Mouse (Mus musculus): ENCODE measurements around the gene Crnkl1. TPM values are rescaled to one million over a fixed set of nuclear protein-coding genes. Genes with fewer than 3 reads are reported as not detected.

The Crnkl1 gene
- polyA plus RNA-seq, 1 experiment from 2014 or later: 38.9 TPM

DNA sequence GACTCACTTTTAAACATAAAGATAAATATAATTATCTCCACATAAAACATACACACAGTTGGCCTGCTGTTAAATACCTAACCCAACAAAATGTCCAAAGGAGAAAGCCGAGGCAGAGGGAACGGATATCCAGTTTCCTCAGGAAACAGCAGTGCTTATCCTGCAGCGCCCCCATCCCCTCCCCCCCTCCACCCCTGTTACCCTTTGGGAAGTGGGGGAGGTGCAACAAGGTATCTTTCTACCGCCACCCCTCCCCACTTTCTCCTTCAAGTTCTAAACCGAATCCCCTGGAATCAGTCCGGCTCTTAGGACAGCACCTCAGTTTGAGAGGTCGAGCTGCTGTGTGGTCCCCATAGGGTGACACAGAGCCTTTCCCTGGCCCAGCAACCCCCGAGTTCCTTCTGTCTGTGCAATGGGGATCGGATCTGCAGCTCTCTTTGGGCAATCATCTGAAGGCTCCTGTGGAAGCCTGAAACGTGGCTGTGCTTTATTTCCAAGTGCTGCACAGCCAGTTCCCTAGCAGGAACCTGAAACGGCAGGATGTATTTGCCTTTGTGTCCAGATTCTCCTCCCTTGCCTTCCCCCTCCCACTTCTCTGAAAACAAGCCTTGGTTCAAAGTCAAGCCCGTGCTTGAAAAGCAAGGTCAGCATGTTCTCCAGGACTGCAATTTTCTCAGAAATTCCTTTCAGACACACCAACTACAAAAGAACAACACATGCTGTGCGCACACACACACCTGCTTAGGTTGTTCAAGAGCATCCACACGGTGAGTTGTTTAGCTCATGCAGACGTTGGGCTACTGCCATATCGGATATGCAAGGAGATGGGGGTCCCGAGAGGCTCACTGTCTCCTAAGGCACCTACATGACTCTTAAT is 50.5 kb downstream of the Crnkl1 start:
- Histone ChIP-seq H3K27ac (replicated peaks) (peak overlapping the region; percentile 90), H3K4me1 (peaks cover 79% of the 10 kb centered on the region), H3K4me3 (peak overlapping the region; percentile 30; the same call in 1 of the 2 replicates), H3K27me3 (replicated peaks; ENCODE audit: low read depth, poor library complexity, severe bottlenecking) (no peaks in the 10 kb centered on the region), H3K9me3 (peaks cover 5% of the 10 kb centered on the region; the same call in 1 of the 2 replicates), H3K36me3 (replicated peaks) (peaks cover 23% of the 10 kb centered on the region)
- WGBS: 26% methylated on average over 17 of the region's 17 CpGs
- peak; percentile 68 for DNase-seq (ENCODE audit: low spot score)

DNA sequence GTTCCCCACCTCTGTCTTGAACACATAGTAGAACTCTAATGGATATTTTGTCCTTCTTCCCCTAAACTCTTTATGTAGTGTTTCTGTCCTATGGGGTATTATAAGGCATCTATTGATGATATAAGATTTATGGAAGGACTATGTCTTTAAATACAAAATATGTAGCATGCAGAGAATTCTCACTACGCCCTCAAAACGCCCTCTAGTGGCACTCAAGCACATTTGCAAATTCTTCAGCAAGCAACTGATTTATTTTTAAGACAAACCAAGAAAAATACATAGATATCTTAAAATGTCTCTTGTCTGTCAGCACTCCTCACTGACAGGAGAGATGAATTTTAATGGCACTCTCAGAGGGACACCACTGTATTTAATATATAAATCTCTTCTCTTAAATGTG is 52.4 kb downstream of the Crnkl1 start:
- peak overlapping the region; percentile 83 for H3K27ac ChIP-seq (replicated peaks)
- no peak for DNase-seq (ENCODE audit: low spot score)
- no peak overlapping the region for H3K4me3 ChIP-seq
- H3K27me3 ChIP-seq (replicated peaks; ENCODE audit: low read depth, poor library complexity, severe bottlenecking): no peaks in the 10 kb centered on the region
- H3K36me3 ChIP-seq (replicated peaks): peaks cover 42% of the 10 kb centered on the region
- 29% methylated on average over 2 of the region's 2 CpGs for WGBS
- H3K9me3 ChIP-seq: peaks cover 5% of the 10 kb centered on the region; the same call in 1 of the 2 replicates
- H3K4me1 ChIP-seq: peaks cover 60% of the 10 kb centered on the region

GRCm38 (mm10) chr2:145881932-145882331 is 52.9 kb downstream of the Crnkl1 start:
- Histone ChIP-seq H3K9me3 (peaks cover 5% of the 10 kb centered on the region; the same call in 1 of the 2 replicates), H3K4me3 (no peak overlapping the region), H3K27ac (replicated peaks) (peak overlapping the region; percentile 83), H3K36me3 (replicated peaks) (peaks cover 47% of the 10 kb centered on the region), H3K4me1 (peaks cover 59% of the 10 kb centered on the region), H3K27me3 (replicated peaks; ENCODE audit: low read depth, poor library complexity, severe bottlenecking) (no peaks in the 10 kb centered on the region)
- WGBS: 83% methylated on average over 5 of the region's 5 CpGs
- no peak for DNase-seq (ENCODE audit: low spot score)

- 45% methylated on average over 11 of the region's 11 CpGs for WGBS
- Histone ChIP-seq H3K4me3 (peak overlapping the region; percentile 6; the same call in 1 of the 2 replicates), H3K27ac (replicated peaks) (peak overlapping the region; percentile 83), H3K4me1 (peaks cover 59% of the 10 kb centered on the region), H3K9me3 (peaks cover 5% of the 10 kb centered on the region; the same call in 1 of the 2 replicates), H3K36me3 (replicated peaks) (peaks cover 55% of the 10 kb centered on the region), H3K27me3 (replicated peaks; ENCODE audit: low read depth, poor library complexity, severe bottlenecking) (no peaks in the 10 kb centered on the region)
- peak; percentile 68 for DNase-seq (ENCODE audit: low spot score)
Measured at GRCm38 (mm10) chr2:145880887-145881747, 53.7 kb downstream of the Crnkl1 start.

DNA sequence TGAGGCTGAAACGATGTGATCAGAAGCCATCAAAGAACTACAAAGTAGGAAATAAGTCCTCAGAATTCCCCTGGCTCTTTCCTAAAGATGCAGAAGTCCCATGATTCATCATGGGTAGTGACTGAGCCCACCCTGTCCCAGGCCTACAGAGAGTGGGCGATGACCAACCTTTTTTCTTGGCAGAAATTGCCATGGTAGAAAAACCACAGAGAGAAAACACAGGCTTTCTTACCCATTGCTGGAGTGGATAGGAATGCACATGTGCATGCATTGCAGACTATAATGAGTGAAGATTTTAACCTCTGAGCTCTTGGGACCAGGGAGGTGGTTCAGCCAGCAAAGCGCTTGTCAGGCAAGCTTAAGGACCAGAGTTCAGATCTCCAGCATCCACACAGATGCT is 57.6 kb downstream of the Crnkl1 start:
- H3K36me3 ChIP-seq (replicated peaks): peaks cover 46% of the 10 kb centered on the region
- H3K27ac ChIP-seq (replicated peaks): no peak overlapping the region
- H3K4me3 ChIP-seq: no peak overlapping the region
- H3K27me3 ChIP-seq (replicated peaks; ENCODE audit: low read depth, poor library complexity, severe bottlenecking): no peaks in the 10 kb centered on the region
- peaks cover 5% of the 10 kb centered on the region; the same call in 1 of the 2 replicates for H3K9me3 ChIP-seq
- no peak for DNase-seq (ENCODE audit: low spot score)
- peaks cover 21% of the 10 kb centered on the region for H3K4me1 ChIP-seq
- WGBS: 91% methylated on average over 3 of the region's 3 CpGs

GRCm38 (mm10) chr2:145874879-145875482 is 59.8 kb downstream of the Crnkl1 start:
- no peaks in the 10 kb centered on the region for H3K9me3 ChIP-seq
- 71% methylated on average over 3 of the region's 3 CpGs for WGBS
- no peak overlapping the region for H3K27ac ChIP-seq (replicated peaks)
- H3K4me3 ChIP-seq: no peak overlapping the region
- H3K27me3 ChIP-seq (replicated peaks; ENCODE audit: low read depth, poor library complexity, severe bottlenecking): no peaks in the 10 kb centered on the region
- no peak for DNase-seq (ENCODE audit: low spot score)
- no peaks in the 10 kb centered on the region; the same call in 1 of the 2 replicates for H3K4me1 ChIP-seq
- H3K36me3 ChIP-seq (replicated peaks): peaks cover 39% of the 10 kb centered on the region

DNA sequence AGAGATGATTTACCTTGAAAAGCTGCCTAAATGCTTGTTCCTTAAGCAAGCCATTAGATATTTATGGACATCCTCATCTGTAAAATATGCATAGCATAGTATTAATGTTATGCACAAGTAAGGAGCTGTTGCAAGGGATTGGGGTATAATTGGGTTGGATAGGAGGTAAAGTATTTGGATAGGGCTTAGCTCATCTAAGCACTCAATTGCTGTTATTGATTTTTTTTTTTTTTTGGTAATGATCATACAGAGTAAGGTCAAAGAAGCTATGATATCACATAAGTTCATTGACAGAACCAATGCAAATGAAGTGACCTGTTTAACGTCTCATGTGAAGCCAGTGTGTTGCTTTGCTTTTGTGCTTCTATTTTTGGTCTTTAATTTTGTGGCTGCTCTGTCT is 60.9 kb downstream of the Crnkl1 start:
- 81% methylated on average over 1 of the region's 1 CpGs for WGBS
- Histone ChIP-seq H3K36me3 (replicated peaks) (peaks cover 32% of the 10 kb centered on the region), H3K27ac (replicated peaks) (no peak overlapping the region), H3K4me3 (no peak overlapping the region), H3K27me3 (replicated peaks; ENCODE audit: low read depth, poor library complexity, severe bottlenecking) (no peaks in the 10 kb centered on the region), H3K9me3 (no peaks in the 10 kb centered on the region), H3K4me1 (no peaks in the 10 kb centered on the region)
- DNase-seq (ENCODE audit: low spot score): no peak

- 92% methylated on average over 1 of the region's 1 CpGs for WGBS
- no peak overlapping the region for H3K27ac ChIP-seq (replicated peaks)
- no peak overlapping the region for H3K4me3 ChIP-seq
- no peaks in the 10 kb centered on the region for H3K4me1 ChIP-seq
- H3K36me3 ChIP-seq (replicated peaks): peaks cover 30% of the 10 kb centered on the region
- no peak for DNase-seq (ENCODE audit: low spot score)
- no peaks in the 10 kb centered on the region for H3K27me3 ChIP-seq (replicated peaks; ENCODE audit: low read depth, poor library complexity, severe bottlenecking)
- H3K9me3 ChIP-seq: peaks cover 2% of the 10 kb centered on the region; the same call in 1 of the 2 replicates
Measured at GRCm38 (mm10) chr2:145872099-145872498, 62.7 kb downstream of the Crnkl1 start.

GRCm38 (mm10) chr2:145871308-145871707 is 63.5 kb downstream of the Crnkl1 start:
- Histone ChIP-seq H3K27me3 (replicated peaks; ENCODE audit: low read depth, poor library complexity, severe bottlenecking) (no peaks in the 10 kb centered on the region), H3K9me3 (peaks cover 8% of the 10 kb centered on the region; the same call in 1 of the 2 replicates), H3K4me1 (no peaks in the 10 kb centered on the region), H3K4me3 (no peak overlapping the region), H3K36me3 (replicated peaks) (peaks cover 30% of the 10 kb centered on the region), H3K27ac (replicated peaks) (no peak overlapping the region)
- DNase-seq (ENCODE audit: low spot score): no peak
- WGBS: 93% methylated on average over 4 of the region's 4 CpGs

Small RNA genes lying within 50 kb of the gene (microRNA-seq; reads per million reads assigned to microRNA genes)
- gene Gm25026: not detected

Other genes starting within 250 kb of the Crnkl1 start
- gene Naa20, start 32.9 kb downstream of the Crnkl1 start, polyA plus RNA-seq (2016; fragmentation: Nextera tagmentation; extraction: Ambion mirVana): 160 and 162 TPM in 2 replicates
- gene Cfap61, start 230 bp downstream of the Crnkl1 start, polyA plus RNA-seq (2016; fragmentation: Nextera tagmentation; extraction: Ambion mirVana): 0.93 and 0.98 TPM in 2 replicates